Mouse (Mus musculus) ES-E14 (cell line): ENCODE measurements at regions not wholly inside any gene's neighbourhood (a gene's known extent, or its start where the extent isn't known, plus 50 kb on each side); places are given as distances from the start of the nearest gene placed in this dataset.

ENCODE experiments used
- DNase-seq: peaks from one replicate; pipeline ENCODE4 v3.0.0-alpha.2; 2013; ENCODE audit warnings: low read depth, low spot score
- H3K27ac ChIP-seq: 2 replicates; pipeline ENCODE4 v1.5.1; 2012; ENCODE audit warnings: low read depth, mild to moderate bottlenecking, low read length, moderate library complexity, mixed read lengths; ENCODE audit not compliant: poor library complexity, insufficient read depth, severe bottlenecking
- H3K36me3 ChIP-seq: 2 replicates; pipeline ENCODE4 v1.6.1; 2012; ENCODE audit warnings: mild to moderate bottlenecking, low read length, moderate library complexity, mixed read lengths; ENCODE audit not compliant: control insufficient read depth, poor library complexity, insufficient read depth, severe bottlenecking
- H3K4me1 ChIP-seq, 2 experiments: fragments of 150-350 bp in 1 of 2; sonication (generic) in 1 of 2; 2 replicates each; pipeline ENCODE4 v1.6.1; 2012; ENCODE audit warnings: low read length in 2 of 2, mild to moderate bottlenecking in 1 of 2, mixed read lengths in 1 of 2; ENCODE audit not compliant: control insufficient read depth in 2 of 2, insufficient read depth in 2 of 2, poor library complexity in 1 of 2
- H3K4me3 ChIP-seq, 2 experiments: fragments of 150-350 bp in 1 of 2; sonication (generic) in 1 of 2; 2 replicates each; pipeline ENCODE4 v1.5.1; 2012; ENCODE audit warnings: low read length in 2 of 2, low read depth in 1 of 2, mild to moderate bottlenecking in 1 of 2, mixed read lengths in 1 of 2; ENCODE audit not compliant: insufficient read depth in 1 of 2, poor library complexity in 1 of 2, severe bottlenecking in 1 of 2
- H3K9ac ChIP-seq: 2 replicates; pipeline ENCODE4 v1.6.1; 2012; ENCODE audit warnings: low read depth, mild to moderate bottlenecking, low read length, mixed read lengths; ENCODE audit not compliant: poor library complexity, insufficient read depth, severe bottlenecking
- H3K9me3 ChIP-seq: fragments of 150-350 bp; sonication (generic); 2 replicates; pipeline ENCODE4 v1.6.1; 2012; ENCODE audit warnings: low read depth, mild to moderate bottlenecking, low read length; ENCODE audit not compliant: control insufficient read depth, insufficient read depth
- CHD2 ChIP-seq: IDR thresholded peaks from 2 replicates; pipeline ENCODE4 v1.6.1; 2014; ENCODE audit warnings: mild to moderate bottlenecking, low read depth, low read length, inconsistent platforms
- HCFC1 ChIP-seq: IDR thresholded peaks from 2 replicates; pipeline ENCODE4 v1.6.1; 2012; ENCODE audit warnings: low read length, inconsistent platforms, borderline replicate concordance; ENCODE audit not compliant: insufficient read depth
- MAFK ChIP-seq: IDR thresholded peaks from 2 replicates; pipeline ENCODE4 v1.6.1; 2014; ENCODE audit warnings: mild to moderate bottlenecking, low read depth, low read length, inconsistent platforms; ENCODE audit not compliant: insufficient read depth
- ZC3H11A ChIP-seq: IDR thresholded peaks from 2 replicates; pipeline ENCODE4 v1.6.1; 2012; ENCODE audit warnings: low read depth, mild to moderate bottlenecking, inconsistent platforms, low read length, borderline replicate concordance
- ZNF384 ChIP-seq: IDR thresholded peaks from 2 replicates; pipeline ENCODE4 v1.6.1; 2012; ENCODE audit warnings: low read depth, low read length, inconsistent platforms
- in situ Hi-C, 2 experiments: fragments of 600-800 bp; cut with MboI; formaldehyde crosslinking; loops; one replicate each; pipeline ENCODE4 v1.15.1; 2025; ENCODE audit warnings: low sequenced_read_pairs in 2 of 2, inconsistent platforms in 1 of 2; ENCODE audit not compliant: unreplicated experiment in 2 of 2

DNA sequence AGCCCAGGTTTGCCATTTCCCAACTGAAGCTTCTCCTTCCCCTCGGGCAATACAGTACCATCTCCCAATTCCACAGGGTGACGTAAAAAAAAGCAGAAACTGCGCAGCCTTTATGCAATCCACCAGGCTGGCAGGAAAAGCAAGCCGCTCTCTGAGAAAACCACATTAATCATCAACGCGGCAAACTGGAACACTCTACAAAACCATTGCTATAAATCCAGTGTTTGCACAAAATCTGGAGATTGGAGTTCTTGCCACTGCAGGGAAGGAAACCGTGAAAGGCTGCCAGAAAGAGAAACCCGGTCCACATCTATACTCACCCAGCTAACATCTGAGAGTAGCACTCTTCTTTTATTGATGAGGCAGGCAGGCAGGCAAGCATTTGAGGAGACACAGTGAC lies 160.7 kb upstream of the Hes1 start:
- in situ Hi-C loops, result no loop called here
- Histone ChIP-seq H3K36me3 (no peaks in the 10 kb centered on the region), H3K27ac (no peak overlapping the region), H3K4me3 (no peak overlapping the region), H3K4me1 (peaks cover 2 to 4% of the 10 kb centered on the region in 2 experiments; a peak in 1 of 4 replicates), H3K9me3 (no peaks in the 10 kb centered on the region), H3K9ac (no peak overlapping the region)
- no peak for DNase-seq
- TF ChIP-seq MAFK (no peak), CHD2 (no peak), HCFC1 (no peak), ZC3H11A (no peak), ZNF384 (no peak)

DNA sequence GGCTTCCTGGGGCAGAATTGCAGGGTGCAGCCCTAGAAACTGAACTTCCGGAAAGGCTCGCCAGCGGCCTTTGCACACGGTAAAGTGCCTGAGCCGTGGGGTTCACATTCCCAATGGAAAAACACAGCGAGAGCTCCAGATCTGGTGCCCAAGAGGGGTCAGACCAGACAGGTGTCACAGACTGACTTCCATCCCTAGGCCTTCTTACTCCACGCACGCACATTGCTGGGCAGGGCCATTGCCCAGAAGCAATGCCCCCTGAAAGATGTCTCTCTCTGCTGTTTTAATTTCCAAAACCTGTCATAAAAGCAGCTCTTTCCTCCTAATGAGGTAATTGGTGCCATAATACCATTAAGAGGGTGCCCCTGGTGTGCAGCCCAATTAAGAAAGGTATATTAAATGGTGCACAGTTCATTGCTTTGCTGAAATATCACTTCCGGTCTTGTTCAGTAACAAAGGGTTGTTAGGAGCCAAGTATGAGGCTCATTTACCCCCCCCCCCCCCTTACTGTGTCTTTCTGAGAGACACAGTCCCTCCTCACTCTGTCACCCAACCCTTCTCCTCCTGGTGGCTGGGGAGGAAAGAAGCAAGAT lies 159.9 kb upstream of the Hes1 start:
- Histone ChIP-seq H3K27ac (no peak overlapping the region), H3K36me3 (no peaks in the 10 kb centered on the region), H3K4me1 (peaks cover 2 to 4% of the 10 kb centered on the region in 2 experiments; a peak in 1 of 4 replicates), H3K4me3 (no peak overlapping the region), H3K9ac (no peak overlapping the region), H3K9me3 (no peaks in the 10 kb centered on the region)
- no peak for TF ChIP-seq MAFK
- no peak for TF ChIP-seq HCFC1
- no peak for TF ChIP-seq ZC3H11A
- no peak for TF ChIP-seq ZNF384
- no peak for TF ChIP-seq CHD2
- in situ Hi-C loops, result no loop called here
- DNase-seq, result no peak

DNA sequence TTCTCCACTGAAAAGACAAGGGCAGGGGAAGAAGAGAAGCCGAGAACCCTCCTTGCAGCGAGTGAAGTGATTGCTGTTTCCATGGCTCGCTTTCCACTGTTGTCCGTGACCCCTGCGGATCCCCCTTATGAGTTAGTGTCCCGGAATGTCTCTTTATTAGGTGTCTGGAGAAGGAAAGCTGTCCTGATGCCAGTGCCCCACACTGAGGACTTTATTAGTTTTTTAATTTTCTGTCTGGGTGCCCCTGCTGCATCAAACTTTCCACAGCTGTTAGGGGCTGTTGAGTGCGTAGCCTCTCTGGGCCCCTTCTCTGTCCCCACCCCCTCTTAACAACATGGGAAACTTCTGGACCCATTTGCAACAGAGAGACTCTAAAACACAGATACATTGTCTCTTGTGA lies 156.9 kb upstream of the Hes1 start:
- Histone ChIP-seq H3K27ac (no peak overlapping the region), H3K9ac (no peak overlapping the region), H3K9me3 (no peaks in the 10 kb centered on the region), H3K4me1 (peaks cover 2 to 4% of the 10 kb centered on the region in 2 experiments; a peak in 1 of 4 replicates), H3K36me3 (no peaks in the 10 kb centered on the region), H3K4me3 (peak overlapping the region in 1 of 2 experiments; percentile 25; a peak in 2 of 4 replicates)
- in situ Hi-C loops, result no loop called here
- no peak for DNase-seq
- TF ChIP-seq ZNF384 (no peak), CHD2 (no peak), MAFK (no peak), ZC3H11A (no peak), HCFC1 (no peak)

DNA sequence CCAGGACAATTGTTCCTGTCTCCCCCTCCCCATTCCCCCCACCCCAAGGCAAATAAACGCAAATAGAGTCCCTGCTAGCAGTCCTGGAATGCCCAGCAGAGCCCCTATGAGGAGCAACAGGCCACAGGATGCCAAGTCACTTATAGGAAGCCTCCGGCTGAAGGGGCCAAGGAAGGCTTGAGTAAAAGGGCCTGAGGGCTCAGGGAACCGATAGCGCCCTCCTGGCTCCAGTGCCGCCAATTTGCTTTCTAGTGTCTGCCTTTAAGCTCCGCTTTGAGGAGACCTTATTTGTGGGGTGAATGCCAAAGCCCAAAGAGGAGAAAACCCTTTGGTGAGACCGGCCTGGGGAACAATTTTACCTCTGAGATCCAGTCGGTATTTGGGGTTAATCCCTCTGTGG lies 156.2 kb upstream of the Hes1 start:
- no peak overlapping the region for H3K4me3 ChIP-seq
- H3K9ac ChIP-seq, result no peak overlapping the region
- no peaks in the 10 kb centered on the region for H3K9me3 ChIP-seq
- H3K27ac ChIP-seq, result no peak overlapping the region
- no peak for DNase-seq
- H3K4me1 ChIP-seq, result peaks cover 2 to 4% of the 10 kb centered on the region in 2 experiments; a peak in 1 of 4 replicates
- TF ChIP-seq MAFK (no peak), ZC3H11A (no peak), CHD2 (no peak), ZNF384 (no peak)
- no peaks in the 10 kb centered on the region for H3K36me3 ChIP-seq
- in situ Hi-C loops, result no loop called here

DNA sequence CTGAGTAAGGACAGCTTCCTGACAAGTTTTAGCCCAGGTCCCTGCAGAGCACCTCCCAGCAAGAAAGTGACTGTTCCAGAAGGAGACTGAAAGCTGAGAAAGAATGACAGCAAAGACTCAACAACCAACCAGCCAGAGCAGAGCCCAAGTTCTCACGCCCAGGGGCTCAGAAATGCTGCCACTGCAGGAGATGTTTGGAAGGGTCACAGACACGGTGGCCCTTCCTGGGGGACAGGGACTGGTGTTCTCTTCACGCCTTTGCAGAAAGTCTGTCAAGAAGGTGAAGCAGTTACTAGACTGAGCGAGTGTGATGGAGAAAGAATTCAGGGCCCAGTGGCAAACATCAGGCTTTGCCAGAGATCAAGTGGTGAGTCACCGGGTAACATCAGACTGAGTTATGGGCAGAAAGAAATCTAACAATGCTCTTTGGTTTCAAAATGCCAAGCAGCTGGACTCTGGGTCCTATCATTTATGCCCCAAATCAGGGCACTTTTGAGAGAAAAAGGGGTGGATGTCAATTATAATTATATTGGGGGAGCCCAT lies 154.2 kb upstream of the Hes1 start:
- no peak overlapping the region for H3K27ac ChIP-seq

More for the DNA sequence above, 154.2 kb upstream of the Hes1 start:
- peaks cover 2 to 4% of the 10 kb centered on the region in 2 experiments; a peak in 1 of 4 replicates for H3K4me1 ChIP-seq
- in situ Hi-C loops, result no loop called here
- no peak overlapping the region for H3K4me3 ChIP-seq
- H3K36me3 ChIP-seq, result no peaks in the 10 kb centered on the region
- H3K9me3 ChIP-seq, result no peaks in the 10 kb centered on the region
- DNase-seq, result no peak
- no peak for TF ChIP-seq MAFK
- no peak for TF ChIP-seq ZNF384
- TF ChIP-seq HCFC1, result no peak
- no peak for TF ChIP-seq ZC3H11A
- no peak for TF ChIP-seq CHD2
- H3K9ac ChIP-seq, result no peak overlapping the region
